Mouse (Mus musculus) stomach, postnatal 0 days (tissue): ENCODE measurements at regions not wholly inside any gene's neighbourhood (a gene's known extent, or its start where the extent isn't known, plus 50 kb on each side); places are given as distances from the start of the nearest gene placed in this dataset.

ENCODE experiments used
- ATAC-seq: fragments of 200-750 bp; cut with Nextera tagmentation; 2 replicates; pipeline ENCODE4 v1.8.0; 2017; ENCODE audit not compliant: low FRiP score, low TSS enrichment
- DNase-seq: peaks from one replicate; pipeline ENCODE4 v3.0.0-alpha.2; 2016; ENCODE audit warnings: low spot score
- H3K27ac ChIP-seq: fragments of 300-500 bp; sonication (generic); replicated peaks from 2 replicates; pipeline ENCODE4 v1.5.1; 2014; ENCODE audit warnings: mild to moderate bottlenecking, control low read depth
- H3K27me3 ChIP-seq: fragments of 300-500 bp; sonication (generic); 2 replicates; pipeline ENCODE4 v1.6.1; 2014; ENCODE audit warnings: low read length; ENCODE audit not compliant: control insufficient read depth, insufficient read depth
- H3K36me3 ChIP-seq: fragments of 300-500 bp; sonication (generic); 2 replicates; pipeline ENCODE4 v1.6.1; 2014; ENCODE audit warnings: low read length, mixed read lengths; ENCODE audit not compliant: control insufficient read depth, insufficient read depth
- H3K4me1 ChIP-seq: fragments of 300-500 bp; sonication (generic); replicated peaks from 2 replicates; pipeline ENCODE4 v1.6.1; 2014; ENCODE audit warnings: antibody characterized with exemption; ENCODE audit not compliant: control insufficient read depth, insufficient read depth
- H3K4me2 ChIP-seq: fragments of 300-500 bp; sonication (generic); replicated peaks from 2 replicates; pipeline ENCODE4 v1.6.1; 2014; ENCODE audit warnings: low read depth, mild to moderate bottlenecking, control low read depth, moderate library complexity
- H3K4me3 ChIP-seq: fragments of 300-500 bp; sonication (generic); 2 replicates; pipeline ENCODE4 v1.5.1; 2014; ENCODE audit warnings: low read depth, low read length, control low read depth
- H3K9ac ChIP-seq: fragments of 300-500 bp; sonication (generic); 2 replicates; pipeline ENCODE4 v1.6.1; 2014; ENCODE audit warnings: mild to moderate bottlenecking, low read length, control low read depth, mixed read lengths
- H3K9me3 ChIP-seq: fragments of 300-500 bp; sonication (generic); 2 replicates; pipeline ENCODE4 v1.6.1; 2016; ENCODE audit warnings: low read length; ENCODE audit not compliant: control insufficient read depth
- CTCF ChIP-seq: IDR thresholded peaks from 2 replicates; pipeline ENCODE4 v1.5.1; 2016; ENCODE audit warnings: antibody characterized with exemption, low read depth, mild to moderate bottlenecking, moderate library complexity
- EP300 ChIP-seq: optimal IDR thresholded peaks from 2 replicates; pipeline ENCODE3; 2016; ENCODE audit warnings: antibody characterized with exemption
- WGBS: fragments of 180-500 bp; shearing (Covaris S2); extraction: QIAGEN DNeasy Blood & Tissue Kit; methylation state at CpG from one replicate; pipeline ENCODE4 v1.1.7; 2014; 5-methylcytosine and 5-hydroxymethylcytosine counted together

DNA sequence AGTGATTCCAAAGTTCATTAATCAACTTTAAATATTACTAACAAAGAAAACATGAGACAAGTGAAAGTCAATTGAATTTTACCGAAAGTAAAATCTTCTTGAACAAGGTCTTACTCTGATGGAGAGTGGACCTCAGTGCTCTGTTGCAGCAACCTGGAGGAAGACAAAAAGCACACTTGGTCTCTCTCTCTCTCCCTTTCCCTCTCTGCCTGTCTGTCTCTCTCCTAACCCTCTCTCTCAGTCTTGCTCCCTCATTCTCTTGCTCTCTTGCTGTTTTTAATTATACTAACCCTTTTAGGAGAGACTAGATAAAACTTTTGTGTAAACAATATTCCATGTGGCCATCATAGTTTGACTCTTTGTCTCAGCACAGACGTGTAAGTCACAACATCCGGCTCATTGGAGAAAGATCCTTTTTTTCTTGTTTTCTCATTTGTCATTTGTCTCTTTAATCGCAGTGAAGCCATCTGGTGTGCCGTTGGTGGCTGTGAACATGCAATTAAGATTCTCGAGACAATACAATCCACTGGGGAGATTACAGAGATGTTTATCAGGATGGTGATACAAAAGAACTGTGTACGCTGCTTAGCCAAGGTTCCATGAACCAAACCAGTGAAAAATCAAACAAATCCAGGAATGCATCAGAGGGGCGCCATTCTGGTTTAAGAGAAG, 244.5 kb downstream of the Galc start:
- ATAC-seq (no peak), DNase-seq (no peak)
- 28% methylated on average over 8 of the region's 8 CpGs for WGBS
- no peaks in the 10 kb centered on the region for H3K36me3 ChIP-seq
- H3K9me3 ChIP-seq: no peaks in the 10 kb centered on the region
- no peaks in the 10 kb centered on the region for H3K4me1 ChIP-seq
- H3K27me3 ChIP-seq: no peaks in the 10 kb centered on the region
- H3K27ac ChIP-seq: no peak overlapping the region
- H3K4me3 ChIP-seq: no peak overlapping the region
- no peak overlapping the region for H3K4me2 ChIP-seq
- TF ChIP-seq CTCF: no peak
- no peak for TF ChIP-seq EP300
- H3K9ac ChIP-seq: no peak overlapping the region

DNA sequence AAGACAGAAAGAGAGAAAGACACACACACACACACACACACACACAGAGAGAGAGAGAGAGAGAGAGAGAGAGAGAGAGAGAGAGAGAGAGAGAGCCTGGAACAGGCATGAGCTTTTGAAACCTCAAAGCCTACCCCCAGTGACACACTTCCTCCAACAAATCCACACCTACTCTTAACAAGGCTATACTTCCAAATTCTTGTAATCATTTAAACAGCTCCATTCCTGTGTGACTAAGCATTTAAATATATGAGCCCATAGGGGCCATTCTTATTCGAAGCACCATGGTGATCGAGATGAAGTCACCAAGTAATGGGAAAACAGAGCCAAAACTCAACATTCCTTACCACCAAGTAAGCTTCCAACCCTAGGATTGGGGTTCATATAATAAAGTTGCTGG, 250.1 kb downstream of the Galc start:
- H3K4me1 ChIP-seq: no peaks in the 10 kb centered on the region
- TF ChIP-seq EP300 (no peak), CTCF (no peak)
- no peaks in the 10 kb centered on the region for H3K27me3 ChIP-seq
- no peak overlapping the region for H3K9ac ChIP-seq
- no peaks in the 10 kb centered on the region for H3K36me3 ChIP-seq
- 83% methylated on average over 2 of the region's 2 CpGs for WGBS
- no peak overlapping the region for H3K27ac ChIP-seq
- no peaks in the 10 kb centered on the region for H3K9me3 ChIP-seq
- no peak for ATAC-seq
- no peak overlapping the region for H3K4me2 ChIP-seq
- H3K4me3 ChIP-seq: no peak overlapping the region
- DNase-seq: no peak

DNA sequence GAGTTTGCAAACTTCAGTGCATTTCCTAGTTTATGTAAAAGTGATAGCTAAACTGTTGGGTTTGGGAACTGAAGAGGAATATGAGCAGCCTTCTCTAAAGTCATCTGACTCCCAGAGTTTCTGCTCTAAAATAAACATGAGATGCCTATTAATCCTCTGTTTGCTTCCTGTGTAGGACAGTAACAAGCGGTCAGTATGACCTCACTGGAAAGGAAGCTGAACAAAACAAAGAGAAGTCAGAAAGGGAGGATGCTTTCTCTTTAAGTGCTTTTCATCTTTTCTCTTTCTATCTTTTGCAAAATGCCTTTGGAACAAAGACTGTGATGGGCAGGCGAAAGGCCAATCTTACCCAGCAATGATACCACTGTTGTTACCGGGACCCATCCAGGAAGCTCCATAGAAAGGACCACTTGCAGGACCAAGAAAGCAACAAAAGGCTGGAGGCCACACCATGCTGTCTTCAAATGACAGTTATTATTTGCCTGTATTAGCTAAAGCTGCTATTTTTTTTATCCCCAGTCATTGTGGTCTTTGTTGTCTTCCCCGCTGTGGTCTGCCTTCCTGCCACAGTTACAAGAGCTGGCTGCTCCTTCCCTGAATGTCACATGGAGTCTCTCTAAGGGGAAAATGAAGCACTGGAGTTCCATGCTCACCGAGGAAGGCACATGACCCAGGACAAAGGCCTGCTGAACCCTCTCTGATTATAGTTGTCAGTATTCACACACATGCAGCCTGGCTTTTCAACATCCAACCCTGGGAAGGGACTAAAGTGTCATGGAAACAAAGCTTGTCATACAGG, 253.4 kb downstream of the Galc start:
- no peak for ATAC-seq

DNA sequence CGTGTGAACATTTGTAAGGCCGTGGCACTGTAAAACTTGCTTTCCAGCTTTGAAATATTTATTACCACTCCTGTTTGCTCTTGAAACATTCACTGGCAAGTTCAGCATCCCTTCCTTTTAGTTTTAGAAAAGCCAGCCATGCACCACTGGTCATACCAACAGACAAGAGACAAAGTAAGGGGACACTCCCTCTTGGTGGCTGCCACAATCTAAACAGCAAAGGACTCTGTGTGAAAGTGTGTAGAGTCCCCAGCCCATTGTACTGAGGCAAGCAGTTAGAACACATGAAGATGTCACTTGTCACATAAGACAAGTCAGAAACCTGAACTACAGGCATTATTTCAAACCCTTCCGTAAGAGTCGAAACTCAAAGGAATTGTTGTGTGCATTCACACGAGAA, 257.0 kb downstream of the Galc start:
- no peaks in the 10 kb centered on the region for H3K27me3 ChIP-seq
- H3K27ac ChIP-seq: no peak overlapping the region
- H3K4me1 ChIP-seq: no peaks in the 10 kb centered on the region
- TF ChIP-seq EP300: no peak
- no peak for TF ChIP-seq CTCF
- H3K9me3 ChIP-seq: no peaks in the 10 kb centered on the region
- DNase-seq (no peak), ATAC-seq (no peak)
- H3K4me2 ChIP-seq: no peak overlapping the region
- no peak overlapping the region for H3K9ac ChIP-seq
- no peak overlapping the region for H3K4me3 ChIP-seq
- WGBS: 81% methylated on average over 5 of the region's 5 CpGs
- no peaks in the 10 kb centered on the region for H3K36me3 ChIP-seq

More for the DNA sequence above, 253.4 kb downstream of the Galc start:
- no peaks in the 10 kb centered on the region for H3K9me3 ChIP-seq
- DNase-seq: no peak
- TF ChIP-seq EP300 (no peak), CTCF (no peak)
- no peaks in the 10 kb centered on the region for H3K4me1 ChIP-seq
- WGBS: 52% methylated on average over 5 of the region's 5 CpGs
- no peak overlapping the region for H3K9ac ChIP-seq
- no peaks in the 10 kb centered on the region for H3K27me3 ChIP-seq
- no peak overlapping the region for H3K4me2 ChIP-seq
- no peak overlapping the region for H3K4me3 ChIP-seq
- no peaks in the 10 kb centered on the region for H3K36me3 ChIP-seq
- no peak overlapping the region; the same call in 1 of the 2 replicates for H3K27ac ChIP-seq

DNA sequence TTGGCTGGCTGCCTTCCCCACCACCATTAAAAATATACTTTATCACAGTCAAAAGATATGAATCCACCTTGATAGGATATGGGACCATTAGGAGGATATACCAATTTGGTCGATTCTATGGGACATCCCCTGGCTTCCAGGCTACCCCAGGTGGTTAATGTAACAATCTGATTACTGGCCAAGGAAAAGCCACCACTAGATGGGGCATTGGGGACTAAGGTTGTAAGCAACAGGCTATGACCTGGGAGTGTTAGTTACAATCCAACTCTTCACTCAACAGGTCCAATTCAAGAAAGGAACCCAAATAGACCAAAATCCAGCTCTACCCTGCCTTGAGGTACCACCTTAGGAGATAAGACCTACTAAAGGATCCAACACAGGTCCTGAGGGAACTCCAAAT, 264.4 kb downstream of the Galc start:
- no peak overlapping the region for H3K9ac ChIP-seq
- ATAC-seq (no peak), DNase-seq (no peak)
- no peak overlapping the region for H3K4me3 ChIP-seq
- H3K4me2 ChIP-seq: no peak overlapping the region
- no peaks in the 10 kb centered on the region for H3K36me3 ChIP-seq
- H3K27me3 ChIP-seq: no peaks in the 10 kb centered on the region
- no peak overlapping the region for H3K27ac ChIP-seq
- 42% methylated on average over 1 of the region's 1 CpGs for WGBS
- no peaks in the 10 kb centered on the region for H3K4me1 ChIP-seq
- H3K9me3 ChIP-seq: no peaks in the 10 kb centered on the region
- no peak for TF ChIP-seq CTCF
- no peak for TF ChIP-seq EP300

DNA sequence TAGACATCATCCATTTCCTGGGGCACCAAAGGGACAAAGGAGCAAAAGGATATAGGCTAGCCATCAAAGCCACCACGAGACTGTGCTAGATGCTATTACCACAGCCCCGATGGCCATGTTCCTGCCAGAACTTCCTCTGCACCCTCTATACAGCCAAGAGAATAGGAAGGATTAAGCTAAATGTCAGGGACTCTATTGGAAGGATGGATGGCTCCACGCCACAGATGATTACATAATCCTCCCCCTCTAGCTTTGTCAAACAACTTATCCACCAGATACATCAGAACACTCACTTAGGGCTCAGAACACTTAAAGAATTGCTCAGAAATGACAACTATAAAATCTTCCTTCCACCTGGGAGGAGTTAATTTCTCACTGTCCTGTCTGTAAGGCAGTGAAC, 265.3 kb downstream of the Galc start:
- WGBS: 76% methylated on average over 3 of the region's 3 CpGs
- Histone ChIP-seq H3K36me3 (no peaks in the 10 kb centered on the region), H3K27ac (no peak overlapping the region), H3K4me2 (no peak overlapping the region), H3K4me1 (no peaks in the 10 kb centered on the region), H3K9me3 (no peaks in the 10 kb centered on the region), H3K4me3 (no peak overlapping the region), H3K9ac (no peak overlapping the region), H3K27me3 (no peaks in the 10 kb centered on the region)
- ATAC-seq: no peak
- no peak for DNase-seq
- TF ChIP-seq EP300 (no peak), CTCF (no peak)
